27 mouse cellular contexts compared by ENCODE assay signal in genomic region chr17:10056096-10056495, GRCm38 (mm10).
"Had no signal": no experiment of that assay in that cellular context is flagged by ENCODE, and none has a peak within 500 bp of the region (broad histone marks: within the 10 kb centered on the region; RNA-seq: fewer than 3 reads in every experiment).

No protein-coding gene starts in this region.

- H3K27me3 ChIP-seq: heart, embryonic 13.5 days; heart, embryonic 15.5 days; hindbrain, embryonic 13.5 days; hindbrain, embryonic 15.5 days; kidney, embryonic 15.5 days; limb, embryonic 12.5 days; liver, embryonic 13.5 days; liver, embryonic 15.5 days had no signal

- H3K9me3 ChIP-seq: heart, embryonic 13.5 days; heart, embryonic 15.5 days; hindbrain, embryonic 13.5 days; hindbrain, embryonic 15.5 days; kidney, embryonic 15.5 days; limb, embryonic 10.5 days; limb, embryonic 12.5 days; liver, embryonic 13.5 days; liver, embryonic 15.5 days had no signal

- ATAC-seq: forebrain, postnatal 0 days; hindbrain, postnatal 0 days; intestine, embryonic 16.5 days had no signal

- H3K4me3 ChIP-seq: heart, adult 2 months; heart, embryonic 13.5 days; heart, embryonic 15.5 days; hindbrain, embryonic 13.5 days; hindbrain, embryonic 15.5 days; kidney, embryonic 15.5 days; left cerebral cortex, adult 2 months; limb, embryonic 10.5 days; limb, embryonic 12.5 days; liver, embryonic 13.5 days; liver, embryonic 15.5 days had no signal

- H3K9ac ChIP-seq: forebrain, postnatal 0 days; heart, embryonic 13.5 days; heart, embryonic 15.5 days; hindbrain, embryonic 13.5 days; hindbrain, embryonic 15.5 days; kidney, embryonic 15.5 days; limb, embryonic 12.5 days; liver, embryonic 13.5 days; liver, embryonic 15.5 days had no signal

- H3K4me2 ChIP-seq: heart, embryonic 11.5 days; heart, embryonic 13.5 days; heart, embryonic 15.5 days; hindbrain, embryonic 13.5 days; hindbrain, embryonic 15.5 days; kidney, embryonic 15.5 days; limb, embryonic 12.5 days; liver, embryonic 11.5 days; liver, embryonic 13.5 days; liver, embryonic 15.5 days had no signal

- H3K4me1 ChIP-seq: hindbrain, embryonic 13.5 days; hindbrain, embryonic 15.5 days; kidney, embryonic 15.5 days; limb, embryonic 10.5 days; limb, embryonic 12.5 days; liver, embryonic 13.5 days; liver, embryonic 15.5 days had no signal

- H3K27ac ChIP-seq: heart, adult 2 months; heart, embryonic 13.5 days; heart, embryonic 15.5 days; hindbrain, embryonic 13.5 days; hindbrain, embryonic 15.5 days; hindbrain, postnatal 0 days; kidney, embryonic 15.5 days; kidney, postnatal 0 days; left cerebral cortex, adult 2 months; limb, embryonic 10.5 days; limb, embryonic 12.5 days; liver, embryonic 13.5 days; liver, embryonic 15.5 days had no signal

- DNase-seq: forebrain, postnatal 0 days; gastrocnemius, postnatal 14 days; gastrocnemius, postnatal 36 days; heart, postnatal 14 days; heart, postnatal 36 days; kidney, adult 11 months; kidney, adult 2 months; kidney, adult 9 months; kidney, postnatal 14 days; kidney, postnatal 36 days; liver; liver, embryonic 13.5 days had no signal

- H3K36me3 ChIP-seq: heart, embryonic 13.5 days; heart, embryonic 15.5 days; hindbrain, embryonic 13.5 days; hindbrain, embryonic 15.5 days; kidney, embryonic 15.5 days; limb, embryonic 10.5 days; limb, embryonic 12.5 days; liver, embryonic 13.5 days; liver, embryonic 15.5 days had no signal
